Mouse (Mus musculus) lung, adult 2 months (tissue): ENCODE results near the gene Ncl. TPM values are rescaled to one million over a fixed set of nuclear protein-coding genes. Genes with fewer than 3 reads are reported as not detected.
"Not testable (repeated sequence)": the region's sequence is repeated elsewhere in the genome, so short reads cannot be mapped to it uniquely, and the experiment has no call there.

Experiments
- DNase-seq: peaks from one replicate; pipeline ENCODE4 v3.0.0; 2022
- H3K4me1 ChIP-seq: fragments of 200-500 bp; 2 replicates; pipeline ENCODE4 v1.6.1; 2011; ENCODE audit warnings: low read length; ENCODE audit not compliant: control insufficient read depth, insufficient read depth
- H3K4me3 ChIP-seq: fragments of 200-500 bp; replicated peaks from 2 replicates; pipeline ENCODE3; 2011; ENCODE audit warnings: low read depth, mild to moderate bottlenecking, control low read depth, low read length; ENCODE audit errors: extremely low read depth
- CTCF ChIP-seq: fragments of 200-500 bp; IDR thresholded peaks from 2 replicates; pipeline ENCODE4 v1.5.1; 2011; ENCODE audit warnings: mild to moderate bottlenecking, low read length, control low read depth; ENCODE audit not compliant: insufficient read depth
- POLR2A ChIP-seq: fragments of 200-500 bp; IDR thresholded peaks from 2 replicates; pipeline ENCODE4 v1.6.1; 2011; ENCODE audit warnings: low read depth, mild to moderate bottlenecking, control low read depth, low read length, borderline replicate concordance; ENCODE audit errors: extremely low read depth
- WGBS: fragments of 180-500 bp; shearing (Covaris S2); methylation state at CpG from one replicate; pipeline ENCODE4 v1.1.7; 2018; 5-methylcytosine and 5-hydroxymethylcytosine counted together
- polyA plus RNA-seq: library from polyadenylated mRNA; depleted of rRNA; stranded (reverse); fragments of >200 nt; gene quantifications from 2 replicates; pipeline ENCODE4 v1.2.3, GENCODE M21; 2012

Ncl gene
- polyA plus RNA-seq, 1 experiment = 8.1 TPM

DNA sequence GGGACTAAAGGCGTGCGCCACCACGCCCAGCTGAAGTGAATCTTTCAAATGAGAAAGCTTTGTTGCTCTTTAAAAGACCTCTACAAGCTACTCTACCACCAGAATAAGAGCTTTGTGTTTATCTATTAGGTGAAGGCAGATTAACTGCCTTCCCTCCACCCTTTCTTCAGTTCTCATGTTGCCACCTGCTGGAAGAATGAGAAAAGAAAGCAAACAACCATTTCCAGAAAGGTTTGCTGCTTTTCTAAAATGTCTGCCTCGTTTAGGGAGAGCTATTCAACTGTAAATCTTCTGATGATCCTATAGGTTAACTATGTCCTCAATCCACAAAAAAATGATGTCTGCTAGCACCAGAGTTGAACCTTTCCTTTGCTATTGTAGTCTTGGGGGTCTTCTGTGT lies 10.4 kb downstream of the Ncl start:
- 73% methylated on average over 4 of the region's 4 CpGs for WGBS
- H3K4me1 ChIP-seq = no peaks in the 10 kb centered on the region
- no peak for TF ChIP-seq POLR2A
- DNase-seq = no peak
- H3K4me3 ChIP-seq = no peak overlapping the region

GRCm38 (mm10) chr1:86348083-86348482 lies 11.1 kb downstream of the Ncl start:
- no peak overlapping the region for H3K4me3 ChIP-seq
- H3K4me1 ChIP-seq = no peaks in the 10 kb centered on the region
- WGBS = 68% methylated on average over 1 of the region's 1 CpGs
- DNase-seq = no peak
- TF ChIP-seq CTCF (no peak), POLR2A (no peak)

DNA sequence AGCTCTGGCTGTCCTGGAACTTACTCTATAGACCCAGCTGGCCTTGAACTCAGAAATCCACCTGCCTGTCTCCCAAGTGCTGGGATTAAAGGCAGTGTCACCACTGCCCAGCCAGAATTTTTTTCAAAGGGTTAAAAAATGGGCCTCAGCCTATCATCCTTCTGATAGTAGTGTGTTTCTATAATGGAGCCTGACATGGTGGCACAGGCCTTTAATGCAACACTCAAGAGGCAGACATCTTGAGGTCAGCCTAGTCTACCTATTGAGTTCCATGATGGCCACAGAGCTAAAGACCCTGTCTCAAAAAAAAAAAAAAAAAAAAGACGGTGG lies 11.5 kb downstream of the Ncl start:
- DNase-seq = no peak
- WGBS = 68% methylated on average over 1 of the region's 1 CpGs
- H3K4me3 ChIP-seq = no peak overlapping the region
- no peaks in the 10 kb centered on the region for H3K4me1 ChIP-seq
- no peak for TF ChIP-seq CTCF
- TF ChIP-seq POLR2A = no peak

DNA sequence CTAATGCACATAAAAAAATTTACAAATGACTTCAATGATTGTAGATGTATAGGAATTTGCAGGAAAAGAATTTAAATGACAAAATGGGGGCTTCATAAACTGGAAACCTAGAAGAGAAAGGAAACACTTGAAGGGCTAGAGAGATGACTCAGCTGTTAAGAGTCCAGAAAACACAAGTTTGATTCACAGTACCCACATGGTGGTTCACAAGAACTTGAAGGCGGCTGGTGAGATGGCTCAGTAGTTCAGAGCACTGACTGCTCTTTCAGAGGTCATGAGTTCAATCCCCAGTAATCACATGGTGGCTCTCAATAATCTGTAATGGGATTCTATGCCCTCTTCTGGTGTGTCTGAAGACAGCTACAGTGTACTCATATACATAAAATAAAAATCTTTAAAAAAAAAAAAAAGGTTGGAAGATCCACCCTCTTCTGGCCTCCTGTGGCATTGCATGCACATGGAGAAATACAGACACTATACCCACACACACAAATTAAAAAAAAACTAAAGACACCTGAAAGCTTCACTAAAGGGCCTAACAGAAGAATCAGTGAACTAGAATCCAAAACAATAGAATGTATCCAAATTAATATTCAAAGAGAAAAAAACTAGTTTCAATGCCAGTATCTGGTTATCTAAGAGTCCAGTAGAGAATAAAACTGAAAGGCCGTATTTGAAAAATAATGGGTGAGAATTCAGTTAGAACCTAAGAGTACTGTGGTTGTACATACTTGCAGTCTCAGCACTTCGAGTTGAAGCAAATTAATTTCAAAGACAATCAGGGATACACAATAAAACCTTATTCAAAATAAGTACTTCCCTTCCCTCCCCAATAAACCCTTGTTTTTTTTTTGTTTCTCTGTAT lies 12.1 kb downstream of the Ncl start:
- H3K4me3 ChIP-seq = no peak overlapping the region
- 86% methylated on average over 3 of the region's 3 CpGs for WGBS
- H3K4me1 ChIP-seq = no peaks in the 10 kb centered on the region
- no peak for TF ChIP-seq POLR2A
- DNase-seq = no peak

- no peak for DNase-seq
- WGBS = 92% methylated on average over 4 of the region's 4 CpGs
- Histone ChIP-seq H3K4me1 (no peaks in the 10 kb centered on the region), H3K4me3 (no peak overlapping the region)
- TF ChIP-seq POLR2A (no peak), CTCF (no peak)
Measured at GRCm38 (mm10) chr1:86345956-86346355, 13.2 kb downstream of the Ncl start.

DNA sequence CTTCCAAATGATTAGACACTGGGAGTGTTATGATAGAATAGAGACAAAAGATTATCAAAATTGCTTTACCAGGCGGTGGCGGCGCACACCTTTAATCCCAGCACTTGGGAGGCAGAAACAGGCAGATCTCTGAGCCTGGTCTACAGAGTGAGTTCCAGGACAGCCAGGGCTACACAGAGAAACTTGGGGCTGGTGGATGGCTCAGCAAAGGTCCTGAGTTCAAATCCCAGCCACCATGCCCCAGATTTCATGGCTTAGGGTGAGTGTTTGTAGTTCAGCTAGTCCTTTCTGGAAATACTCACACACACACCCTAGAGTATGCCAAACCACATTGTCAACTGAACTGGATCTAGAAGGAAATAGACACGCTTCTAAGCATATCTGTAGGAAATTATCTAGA lies 14.1 kb downstream of the Ncl start:
- TF ChIP-seq CTCF (no peak), POLR2A (no peak)
- 83% methylated on average over 4 of the region's 4 CpGs for WGBS
- Histone ChIP-seq H3K4me3 (no peak overlapping the region), H3K4me1 (no peaks in the 10 kb centered on the region)
- no peak for DNase-seq

DNA sequence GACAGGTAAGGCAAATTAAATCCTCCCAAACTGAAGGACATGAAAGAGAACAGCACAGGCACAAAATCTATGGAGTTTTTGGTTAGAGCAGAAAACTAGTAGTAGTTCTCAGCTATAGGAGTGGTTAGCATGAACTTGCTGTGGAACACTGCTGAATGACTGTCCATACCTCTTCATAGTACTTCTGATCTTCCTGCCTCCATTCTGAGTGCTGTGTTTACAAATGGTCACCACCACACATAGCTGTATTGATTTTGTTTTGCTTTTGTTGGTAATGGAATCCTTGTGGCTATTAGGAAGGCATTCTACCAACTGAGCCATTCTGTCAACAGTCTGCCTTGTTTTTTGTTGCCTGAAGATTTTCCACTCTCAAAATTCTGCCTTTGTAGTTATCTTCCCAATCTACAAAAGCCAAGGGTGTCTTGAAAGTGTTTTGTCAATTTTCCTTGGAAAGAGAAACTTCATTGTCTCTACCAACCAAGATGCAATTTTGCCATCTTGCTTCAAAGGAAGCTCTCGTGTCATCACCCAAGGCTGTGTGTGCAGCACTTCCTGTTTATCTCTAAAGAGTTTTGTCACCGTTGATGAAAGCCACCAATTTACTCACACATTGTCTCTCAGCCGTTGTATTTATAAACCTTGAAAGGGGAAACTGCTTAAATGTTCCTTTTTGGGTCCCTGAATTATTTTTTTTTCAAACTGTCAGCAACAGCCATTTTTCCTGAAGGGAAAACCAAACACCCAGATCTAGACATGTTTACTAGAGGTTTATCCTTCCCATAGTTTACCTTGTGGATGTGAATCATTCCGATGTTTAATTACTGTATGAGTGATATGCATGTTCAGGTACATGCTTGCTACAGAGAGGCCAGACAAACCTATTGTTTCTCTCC lies 15.0 kb downstream of the Ncl start:
- DNase-seq = no peak
- Histone ChIP-seq H3K4me3 (no peak overlapping the region), H3K4me1 (no peaks in the 10 kb centered on the region)
- WGBS = 26% methylated on average over 4 of the region's 4 CpGs
- no peak for TF ChIP-seq CTCF

DNA sequence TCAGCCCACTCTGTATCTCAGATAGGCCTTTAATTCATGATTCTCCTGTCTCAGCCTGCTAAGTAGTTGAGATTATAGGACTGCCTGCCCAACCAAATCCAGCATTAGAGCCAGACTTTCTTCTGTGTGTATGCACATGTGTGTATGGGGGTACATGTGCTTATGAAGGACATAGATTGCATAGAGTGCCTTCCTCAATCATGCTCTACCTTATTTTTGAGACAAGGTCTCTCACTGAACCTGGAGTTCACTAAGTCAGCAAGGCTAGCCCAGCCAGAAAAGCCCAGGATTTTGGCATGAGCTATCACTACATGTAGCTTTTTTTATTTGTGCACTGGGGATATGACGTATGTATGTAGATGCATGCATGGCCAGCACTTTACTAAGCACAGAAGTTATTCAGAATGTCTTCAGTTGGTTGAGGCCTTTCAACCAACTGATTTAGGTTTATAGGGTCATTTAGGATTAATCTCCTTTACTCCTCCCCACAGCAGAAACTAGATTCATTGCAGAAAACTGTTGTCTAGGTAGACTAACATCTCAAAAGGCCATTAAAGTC lies 16.0 kb downstream of the Ncl start:
- 97% methylated on average over 1 of the region's 1 CpGs for WGBS
- no peak overlapping the region for H3K4me3 ChIP-seq
- no peaks in the 10 kb centered on the region for H3K4me1 ChIP-seq
- TF ChIP-seq CTCF = no peak
- TF ChIP-seq POLR2A = no peak
- DNase-seq = no peak

GRCm38 (mm10) chr1:86342371-86342770 lies 16.8 kb downstream of the Ncl start:
- no peak overlapping the region for H3K4me3 ChIP-seq
- H3K4me1 ChIP-seq = no peaks in the 10 kb centered on the region
- no peak for DNase-seq
- WGBS = 88% methylated on average over 2 of the region's 2 CpGs
- TF ChIP-seq POLR2A (no peak), CTCF (no peak)

DNA sequence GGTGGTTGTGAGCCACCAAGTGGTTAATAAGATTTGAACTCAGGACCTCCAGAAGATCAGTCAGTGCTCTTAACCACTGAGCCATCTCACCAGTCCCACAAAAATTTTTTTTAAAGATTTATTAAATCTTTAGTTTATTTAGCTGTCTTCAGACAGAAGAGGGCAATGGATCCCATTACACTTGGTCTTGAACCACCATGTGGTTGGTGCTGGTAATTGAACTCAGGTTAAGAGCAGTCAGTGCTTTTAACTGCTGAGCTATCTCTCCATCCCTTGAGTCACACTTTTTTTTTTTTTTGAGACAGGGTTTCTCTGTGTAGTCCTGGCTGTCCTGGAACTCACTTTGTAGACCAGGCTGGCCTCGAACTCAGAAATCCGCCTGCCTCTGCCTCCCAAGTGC lies 18.1 kb downstream of the Ncl start:
- 77% methylated on average over 2 of the region's 2 CpGs for WGBS
- H3K4me1 ChIP-seq, H3K4me3 ChIP-seq, DNase-seq: not testable (repeated sequence)
